Mouse (Mus musculus) heart, adult 2 months (tissue): ENCODE results near the gene Gm9833.

Source experiments
- CTCF ChIP-seq: fragments of 200-600 bp; IDR thresholded peaks from 2 replicates; pipeline ENCODE4 v1.8.1; 2022; ENCODE audit warnings: antibody characterized with exemption, mild to moderate bottlenecking, moderate library complexity
- EP300 ChIP-seq: fragments of 200-500 bp; IDR thresholded peaks from 2 replicates; pipeline ENCODE4 v1.6.1; 2011; ENCODE audit warnings: low read depth, low read length, control low read depth; ENCODE audit not compliant: insufficient read depth
- POLR2A ChIP-seq: fragments of 200-500 bp; IDR thresholded peaks from 2 replicates; pipeline ENCODE4 v1.6.1; 2011; ENCODE audit warnings: mild to moderate bottlenecking, low read depth, low read length, control low read depth; ENCODE audit not compliant: insufficient read depth

DNA sequence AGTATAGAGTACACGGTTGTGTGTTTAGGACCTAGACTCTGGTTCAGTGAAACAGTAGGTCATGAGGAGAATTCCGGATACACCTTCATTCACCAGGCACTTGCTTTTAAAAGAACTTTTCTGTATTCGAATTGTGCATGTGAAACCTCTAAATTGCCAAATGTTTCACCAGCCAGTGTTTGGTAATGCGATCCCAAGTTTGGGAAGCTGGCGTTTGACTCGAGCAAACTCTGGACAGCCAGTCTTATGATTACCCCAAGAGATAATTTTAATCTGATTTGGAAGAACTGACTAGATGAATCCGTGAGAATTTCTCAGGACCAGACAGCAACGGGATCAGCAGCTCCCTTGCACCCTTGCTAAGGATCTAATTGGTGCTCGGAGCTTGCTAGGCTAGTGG is 33.3 kb downstream of the Gm9833 start:
- TF ChIP-seq CTCF = no peak
- no peak for TF ChIP-seq POLR2A
- TF ChIP-seq EP300 = no peak
